In genomic region chr1:173323839-173324585, GRCm38 (mm10) we compare ENCODE assay signal across 9 mouse cellular contexts. TPM values are rescaled to one million over a fixed set of nuclear protein-coding genes. Genes with fewer than 3 reads are reported as not detected.
DNase-seq lines count a peak whose midpoint lies in the region; TF ChIP-seq lines count a peak whose summit lies in the region.
"Had no signal": no experiment of that assay in that cellular context is flagged by ENCODE, and none has a peak within 500 bp of the region (broad histone marks: within the 10 kb centered on the region; RNA-seq: fewer than 3 reads in every experiment).

No protein-coding gene starts in this region.

- DNase-seq in heart, adult 2 months, result no peak
- no peak for DNase-seq in heart, adult 11 months
- DNase-seq in spleen, postnatal 4 days (ENCODE audit: low spot score in 2 of 2), result peak; percentile 37 to 76
- DNase-seq in spleen, postnatal 36 days (ENCODE audit: low spot score in 2 of 2), result no peak
- peak; percentile 48 to 63 for DNase-seq in cerebellum, adult 2 months
- DNase-seq in kidney, postnatal 36 days, result peak; percentile 2 to 66
- DNase-seq in retina, postnatal 7 days (ENCODE audit: low read depth, low spot score), result peak; percentile 25
- no peak for DNase-seq in ovary, postnatal 36 days (ENCODE audit: low spot score)

- intact Hi-C loops in heart, adult 2 months (cut with DNase I), result loop anchor here (1.0 to 2.0 kb wide), 2 partner anchors 53 to 75 kb away; no protein-coding TSS in a partner anchor

- no peak for TF ChIP-seq EP300 in heart, adult 2 months (IDR thresholded peaks at IDR 0.05; ENCODE audit: insufficient read depth, low read depth, low read length)

- H3K36me3 ChIP-seq in heart, adult 2 months (ENCODE audit: control insufficient read depth, insufficient read depth, low read length), result no peaks in the 10 kb centered on the region

- H3K79me2 ChIP-seq in heart, adult 2 months (replicated peaks; ENCODE audit: control insufficient read depth, insufficient read depth, low read length), result no peaks in the 10 kb centered on the region

- no peak for TF ChIP-seq POLR2A in heart, adult 2 months (IDR thresholded peaks at IDR 0.05; ENCODE audit: insufficient read depth, low read depth, low read length)
- TF ChIP-seq POLR2A in cerebellum, adult 2 months (IDR thresholded peaks at IDR 0.05; ENCODE audit: borderline replicate concordance, insufficient read depth, low read length), result no peak

- no peak overlapping the region for H3K9ac ChIP-seq in heart, adult 2 months (ENCODE audit: low read depth, low read length)

- peak; percentile 88 for TF ChIP-seq CTCF in heart, adult 2 months (IDR thresholded peaks at IDR 0.05)
- peak; percentile 86 for TF ChIP-seq CTCF in cerebellum, adult 2 months (IDR thresholded peaks at IDR 0.05; ENCODE audit: borderline replicate concordance, insufficient read depth, low read depth, low read length)

- no peaks in the 10 kb centered on the region for H3K27me3 ChIP-seq in heart, adult 2 months (ENCODE audit: control insufficient read depth, insufficient read depth, low read length)
- H3K27me3 ChIP-seq in cerebellum, adult 2 months (ENCODE audit: control insufficient read depth, insufficient read depth, low read length), result no peaks in the 10 kb centered on the region

- no peak overlapping the region for H3K27ac ChIP-seq in heart, adult 2 months
- H3K27ac ChIP-seq in cerebellum, adult 2 months (ENCODE audit: insufficient read depth, low read length), result no peak overlapping the region

- no peak overlapping the region for H3K4me3 ChIP-seq in heart, adult 2 months
- H3K4me3 ChIP-seq in cerebellum, adult 2 months (replicated peaks; ENCODE audit: insufficient read depth, low read depth, low read length), result no peak overlapping the region

- H3K4me1 ChIP-seq in heart, adult 2 months (ENCODE audit: control insufficient read depth, insufficient read depth, low read length), result no peaks in the 10 kb centered on the region
- no peaks in the 10 kb centered on the region for H3K4me1 ChIP-seq in cerebellum, adult 2 months (ENCODE audit: control insufficient read depth, insufficient read depth, low read length)

- 23% methylated on average over 5 of the region's 5 CpGs for WGBS in heart, adult 2 months
- WGBS in cerebellum, adult 2 months, result 32% methylated on average over 5 of the region's 5 CpGs

RNA-seq across cellular contexts. Expression of gene Ackr1, which starts 9.5 kb away (rescaled TPM):
- total RNA-seq in heart, adult 2 months (2021), result under 1 TPM in 1 of 2 experiments, not detected in 1; 0.59 TPM
- 1.4 and 1.8 TPM in 2 replicates for polyA plus RNA-seq in heart, adult 2 months (2012; rRNA removed)
- 250 and 253 TPM in 2 replicates for polyA plus RNA-seq in cerebellum, adult 2 months (2012; rRNA removed)

RNA-seq across cellular contexts. Expression of gene Aim2, which starts 26.7 kb away (rescaled TPM):
- total RNA-seq in heart, adult 2 months (2021), result 1 to 10 TPM; 1.1 to 1.4 TPM
- polyA plus RNA-seq in heart, adult 2 months (2012; rRNA removed), result 0.82 and 1.4 TPM in 2 replicates
- 1.3 and 2.0 TPM in 2 replicates for polyA plus RNA-seq in cerebellum, adult 2 months (2012; rRNA removed)

RNA-seq across cellular contexts. Expression of gene Cadm3, which starts 43.5 kb away (rescaled TPM):
- 1 to 10 TPM; 1.6 to 2.6 TPM for total RNA-seq in heart, adult 2 months (2021)
- polyA plus RNA-seq in heart, adult 2 months (2012; rRNA removed), result 4.1 and 8.1 TPM in 2 replicates
- 979 and 1,062 TPM in 2 replicates for polyA plus RNA-seq in cerebellum, adult 2 months (2012; rRNA removed)

RNA-seq across cellular contexts. Expression of gene Mptx2, which starts 46.4 kb away (rescaled TPM):
- not detected for total RNA-seq in heart, adult 2 months (2021)
- not detected in 2 replicates for polyA plus RNA-seq in heart, adult 2 months (2012; rRNA removed)
- not detected in 2 replicates for polyA plus RNA-seq in cerebellum, adult 2 months (2012; rRNA removed)

RNA-seq across cellular contexts. Expression of gene Olfr418, which starts 58.2 kb away (rescaled TPM):
- total RNA-seq in heart, adult 2 months (2021), result not detected
- not detected in 2 replicates for polyA plus RNA-seq in heart, adult 2 months (2012; rRNA removed)
- not detected in 2 replicates for polyA plus RNA-seq in cerebellum, adult 2 months (2012; rRNA removed)
- polyA plus RNA-seq: large intestine, adult 2 months had no signal

Comparison
In these comparisons a context has a peak if more than half of its experiments do, and no peak if none do; other contexts are left out.
1. DNase-seq: peak in spleen, postnatal 4 days (2 of 2), cerebellum, adult 2 months (2 of 2), kidney, postnatal 36 days (2 of 2) and retina, postnatal 7 days (single experiment); none in heart, adult 2 months (0 of 2), heart, adult 11 months (single experiment), spleen, postnatal 36 days (0 of 2) and ovary, postnatal 36 days (single experiment).
2. RNA of gene Ackr1, which starts 9.5 kb away (polyA plus RNA-seq): 250 to 253 TPM in cerebellum, adult 2 months; 1.4 to 1.8 TPM in heart, adult 2 months; every median in the first group is over 10 times any median in the second.
3. RNA of gene Cadm3, which starts 43.5 kb away (polyA plus RNA-seq): 979 to 1,062 TPM in cerebellum, adult 2 months; 4.1 to 8.1 TPM in heart, adult 2 months; every median in the first group is over 100 times any median in the second.